19 mouse cellular contexts compared by ENCODE assay signal in genomic region chr4:89604721-89605120, GRCm38 (mm10).
DNase-seq lines count a peak whose midpoint lies in the region; ATAC-seq and TF ChIP-seq lines count a peak whose summit lies in the region.
"Had no signal": no experiment of that assay in that cellular context is flagged by ENCODE, and none has a peak within 500 bp of the region (broad histone marks: within the 10 kb centered on the region; RNA-seq: fewer than 3 reads in every experiment).

No protein-coding gene starts in this region.

- no peak for ATAC-seq in forebrain, postnatal 0 days
- ATAC-seq: CD4-positive, CD25-positive, alpha-beta regulatory T cell, adult 4 months; hindbrain, embryonic 16.5 days had no signal

- H3K27ac ChIP-seq in forebrain, postnatal 0 days (ENCODE audit: low read depth, low read length), result no peak overlapping the region
- H3K27ac ChIP-seq in forebrain, embryonic 10.5 days, result no peak overlapping the region
- H3K27ac ChIP-seq: embryonic facial prominence, embryonic 13.5 days; heart, embryonic 13.5 days; hindbrain, embryonic 12.5 days had no signal

- H3K4me2 ChIP-seq in forebrain, postnatal 0 days (ENCODE audit: low read depth), result no peak overlapping the region
- H3K4me2 ChIP-seq: embryonic facial prominence, embryonic 13.5 days; heart, embryonic 13.5 days; hindbrain, embryonic 12.5 days had no signal

- H3K4me3 ChIP-seq in forebrain, postnatal 0 days (ENCODE audit: low read depth, low read length), result no peak overlapping the region
- no peak overlapping the region for H3K4me3 ChIP-seq in forebrain, embryonic 10.5 days
- H3K4me3 ChIP-seq: embryonic facial prominence, embryonic 13.5 days; heart, embryonic 13.5 days; hindbrain, embryonic 12.5 days had no signal

- 37% methylated on average over 1 of the region's 1 CpGs for WGBS in forebrain, postnatal 0 days
- WGBS in forebrain, embryonic 10.5 days, result 61% methylated on average over 1 of the region's 1 CpGs

- TF ChIP-seq POLR2A in brain, embryonic 14.5 days (IDR thresholded peaks at IDR 0.05; ENCODE audit: borderline replicate concordance, extremely low read depth, insufficient read depth, insufficient read length, poor library complexity, severe bottlenecking), result no peak

- DNase-seq in cerebellum, postnatal 10 days, result peak; percentile 61 to 65
- no peak for DNase-seq in cerebellum, postnatal 36 days
- DNase-seq in forebrain, postnatal 0 days, result peak; percentile 18
- DNase-seq in forebrain, embryonic 10.5 days (ENCODE audit: extremely low spot score, low spot score), result no peak
- DNase-seq in layer of hippocampus, postnatal 10 days (ENCODE audit: low spot score in 2 of 2), result peak; percentile 4 to 15
- no peak for DNase-seq in layer of hippocampus, adult 9-11 months
- DNase-seq in brain, embryonic 14.5 days (ENCODE audit: low read depth), result peak; percentile 51
- DNase-seq: adrenal gland, postnatal 10 days; B cell, adult 2 months; cerebellum, postnatal 25 days; gastrocnemius, postnatal 36 days; heart, adult 11 months; heart, postnatal 36 days had no signal

- H3K9ac ChIP-seq in forebrain, postnatal 0 days, result no peak overlapping the region
- H3K9ac ChIP-seq: embryonic facial prominence, embryonic 13.5 days; heart, embryonic 13.5 days; hindbrain, embryonic 12.5 days had no signal

- H3K9me3 ChIP-seq in forebrain, postnatal 0 days (ENCODE audit: low read length), result no peaks in the 10 kb centered on the region
- H3K9me3 ChIP-seq in forebrain, embryonic 10.5 days, result peaks cover 5% of the 10 kb centered on the region; the same call in 1 of the 2 replicates
- H3K9me3 ChIP-seq: embryonic facial prominence, embryonic 13.5 days; heart, embryonic 13.5 days; hindbrain, embryonic 12.5 days had no signal

- no peaks in the 10 kb centered on the region for H3K27me3 ChIP-seq in forebrain, postnatal 0 days (ENCODE audit: insufficient read depth, low read length)
- H3K27me3 ChIP-seq in forebrain, embryonic 10.5 days (ENCODE audit: poor library complexity, severe bottlenecking), result no peaks in the 10 kb centered on the region
- H3K27me3 ChIP-seq: embryonic facial prominence, embryonic 13.5 days; heart, embryonic 13.5 days; hindbrain, embryonic 12.5 days had no signal

- no peaks in the 10 kb centered on the region for H3K36me3 ChIP-seq in forebrain, postnatal 0 days (ENCODE audit: insufficient read depth)
- H3K36me3 ChIP-seq in forebrain, embryonic 10.5 days (replicated peaks), result no peaks in the 10 kb centered on the region
- H3K36me3 ChIP-seq: embryonic facial prominence, embryonic 13.5 days; G1E; heart, embryonic 13.5 days; hindbrain, embryonic 12.5 days had no signal

- H3K4me1 ChIP-seq in forebrain, postnatal 0 days (ENCODE audit: insufficient read depth), result no peaks in the 10 kb centered on the region
- peaks cover 9% of the 10 kb centered on the region for H3K4me1 ChIP-seq in forebrain, embryonic 10.5 days
- H3K4me1 ChIP-seq: embryonic facial prominence, embryonic 13.5 days; heart, embryonic 13.5 days; hindbrain, embryonic 12.5 days had no signal

- TF ChIP-seq CTCF in forebrain, postnatal 0 days (IDR thresholded peaks at IDR 0.05; ENCODE audit: low read depth), result no peak
- no peak for TF ChIP-seq CTCF in brain, embryonic 14.5 days (IDR thresholded peaks at IDR 0.05; ENCODE audit: borderline replicate concordance, extremely low read depth, insufficient read depth, insufficient read length)

Comparison
In these comparisons a context has a peak if more than half of its experiments do, and no peak if none do; other contexts are left out.
1. DNase-seq: peak in cerebellum, postnatal 10 days (2 of 2), forebrain, postnatal 0 days (single experiment), layer of hippocampus, postnatal 10 days (2 of 2) and brain, embryonic 14.5 days (single experiment); none in cerebellum, postnatal 36 days (0 of 2), forebrain, embryonic 10.5 days (single experiment) and layer of hippocampus, adult 9-11 months (single experiment).